Mouse (Mus musculus) hindbrain, postnatal 0 days (tissue): ENCODE data around the gene Hpd. TPM values are rescaled to one million over a fixed set of nuclear protein-coding genes. Genes with fewer than 3 reads are reported as not detected.

ENCODE experiments used
- ATAC-seq: fragments of 200-750 bp; cut with Nextera tagmentation; 2 replicates; pipeline ENCODE4 v1.8.0; 2017; ENCODE audit warnings: mild to moderate bottlenecking, moderate TSS enrichment, moderate library complexity
- DNase-seq: peaks from one replicate; pipeline ENCODE4 v3.0.0-alpha.2; 2015; ENCODE audit warnings: low spot score
- H3K27ac ChIP-seq: fragments of 300-500 bp; sonication (generic); 2 replicates; pipeline ENCODE4 v1.5.1; 2014; ENCODE audit warnings: mild to moderate bottlenecking
- H3K27me3 ChIP-seq: fragments of 300-500 bp; sonication (generic); 2 replicates; pipeline ENCODE4 v1.6.1; 2014; ENCODE audit warnings: low read length, mixed read lengths; ENCODE audit not compliant: insufficient read depth
- H3K36me3 ChIP-seq: fragments of 300-500 bp; sonication (generic); 2 replicates; pipeline ENCODE4 v1.6.1; 2014; ENCODE audit warnings: low read length, mixed read lengths; ENCODE audit not compliant: insufficient read depth
- H3K4me1 ChIP-seq: fragments of 300-500 bp; sonication (generic); 2 replicates; pipeline ENCODE4 v1.6.1; 2014; ENCODE audit warnings: antibody characterized with exemption, low read length, mixed read lengths; ENCODE audit not compliant: insufficient read depth
- H3K4me2 ChIP-seq: fragments of 300-500 bp; sonication (generic); 2 replicates; pipeline ENCODE4 v1.6.1; 2014; ENCODE audit warnings: low read depth, mild to moderate bottlenecking, low read length, moderate library complexity, mixed read lengths
- H3K4me3 ChIP-seq: fragments of 300-500 bp; sonication (generic); 2 replicates; pipeline ENCODE4 v1.5.1; 2014; ENCODE audit warnings: low read length
- H3K9ac ChIP-seq: fragments of 300-500 bp; sonication (generic); replicated peaks from 2 replicates; pipeline ENCODE4 v1.6.1; 2014; ENCODE audit warnings: mild to moderate bottlenecking, low read length, moderate library complexity, mixed read lengths
- H3K9me3 ChIP-seq: fragments of 300-500 bp; sonication (generic); 2 replicates; pipeline ENCODE4 v1.6.1; 2016; ENCODE audit warnings: low read length, mixed read lengths
- CTCF ChIP-seq: IDR thresholded peaks from 2 replicates; pipeline ENCODE4 v1.5.1; 2016; ENCODE audit warnings: antibody characterized with exemption, control low read depth, low read depth
- WGBS: fragments of 180-500 bp; shearing (Covaris S2); extraction: QIAGEN DNeasy Blood & Tissue Kit; methylation state at CpG from one replicate; pipeline ENCODE4 v1.1.7; 2014; 5-methylcytosine and 5-hydroxymethylcytosine counted together
- polyA plus RNA-seq: library from polyadenylated mRNA; unstranded; fragments of >200 nt; fragmentation: Nextera tagmentation; extraction: Ambion mirVana; gene quantifications from 2 replicates; pipeline ENCODE4 v1.2.1, GENCODE M21; 2015
- total RNA-seq: library from RNA; depleted of rRNA; stranded (reverse); fragments of >200 nt; gene quantifications from 2 replicates; pipeline ENCODE4 v1.2.3, GENCODE M21; 2014

The Hpd gene
- total and polyA plus RNA-seq, 2 experiments from 2014 or later, result not detected

GRCm38 (mm10) chr5:123143971-123144745 is 38.4 kb downstream of the Hpd start:
- ATAC-seq (no peak), DNase-seq (no peak)
- Histone ChIP-seq H3K27ac (peak overlapping the region; percentile 100), H3K4me1 (peaks cover 10% of the 10 kb centered on the region; the same call in 1 of the 2 replicates), H3K36me3 (peaks cover 26% of the 10 kb centered on the region; the same call in 1 of the 2 replicates), H3K9ac (peak overlapping the region; percentile 96), H3K4me2 (peak overlapping the region; percentile 99), H3K27me3 (no peaks in the 10 kb centered on the region), H3K4me3 (peak overlapping the region; percentile 78), H3K9me3 (no peaks in the 10 kb centered on the region)
- 3% methylated on average over 17 of the region's 17 CpGs for WGBS
- TF ChIP-seq CTCF, result no peak

- peak; percentile 72 for DNase-seq
- H3K9ac ChIP-seq, result peak overlapping the region; percentile 96
- TF ChIP-seq CTCF, result no peak
- WGBS, result 1% methylated on average over 24 of the region's 24 CpGs
- peaks cover 20% of the 10 kb centered on the region; the same call in 1 of the 2 replicates for H3K36me3 ChIP-seq
- no peak for ATAC-seq
- H3K4me1 ChIP-seq, result peaks cover 12% of the 10 kb centered on the region; the same call in 1 of the 2 replicates
- H3K4me2 ChIP-seq, result peak overlapping the region; percentile 99
- no peaks in the 10 kb centered on the region for H3K27me3 ChIP-seq
- H3K9me3 ChIP-seq, result no peaks in the 10 kb centered on the region
- H3K4me3 ChIP-seq, result peak overlapping the region; percentile 78
- H3K27ac ChIP-seq, result peak overlapping the region; percentile 100
These were observed 39.1 kb downstream of the Hpd start for GRCm38 (mm10) chr5:123143251-123143970.

GRCm38 (mm10) chr5:123142161-123143157 is 40.1 kb downstream of the Hpd start, which contains the start of gene Setd1b:
Gene Setd1b, plus strand, starts transcription at chr5:123142193.
- Histone ChIP-seq H3K4me1 (peaks cover 22% of the 10 kb centered on the region), H3K9ac (peak within 1 kb of the TSS; percentile 96), H3K9me3 (no peaks in the 10 kb centered on the region), H3K27me3 (no peaks in the 10 kb centered on the region), H3K36me3 (peaks cover 11% of the 10 kb centered on the region; the same call in 1 of the 2 replicates), H3K4me2 (peak within 1 kb of the TSS; percentile 99), H3K4me3 (peak within 1 kb of the TSS; percentile 78), H3K27ac (peak within 1 kb of the TSS; percentile 100)
- no peak for TF ChIP-seq CTCF
- ATAC-seq (peak; percentile 10; the same call in 1 of the 2 replicates), DNase-seq (peak; percentile 63)
- 3% methylated on average over 53 of the region's 103 CpGs for WGBS

- DNase-seq (peak; percentile 70), ATAC-seq (no peak)
- under 1% methylated on average over 36 of the region's 38 CpGs for WGBS
- H3K9ac ChIP-seq, result peak overlapping the region; percentile 96
- peak overlapping the region; percentile 99 for H3K4me2 ChIP-seq
- peaks cover 30% of the 10 kb centered on the region for H3K4me1 ChIP-seq
- TF ChIP-seq CTCF, result no peak
- peak overlapping the region; percentile 100 for H3K27ac ChIP-seq
- peaks cover 3% of the 10 kb centered on the region; the same call in 1 of the 2 replicates for H3K36me3 ChIP-seq
- no peaks in the 10 kb centered on the region for H3K27me3 ChIP-seq
- H3K4me3 ChIP-seq, result peak overlapping the region; percentile 78
- no peaks in the 10 kb centered on the region for H3K9me3 ChIP-seq
These were observed 40.9 kb downstream of the Hpd start for GRCm38 (mm10) chr5:123141555-123142160.

GRCm38 (mm10) chr5:123140694-123141554 is 41.6 kb downstream of the Hpd start:
- H3K4me2 ChIP-seq, result peak overlapping the region; percentile 99
- peak overlapping the region; percentile 96 for H3K9ac ChIP-seq
- peaks cover 36% of the 10 kb centered on the region for H3K4me1 ChIP-seq
- H3K4me3 ChIP-seq, result peak overlapping the region; percentile 78
- DNase-seq, result peak; percentile 96
- no peaks in the 10 kb centered on the region for H3K27me3 ChIP-seq
- no peaks in the 10 kb centered on the region for H3K36me3 ChIP-seq
- under 1% methylated on average over 31 of the region's 31 CpGs for WGBS
- no peaks in the 10 kb centered on the region for H3K9me3 ChIP-seq
- no peak for TF ChIP-seq CTCF
- H3K27ac ChIP-seq, result peak overlapping the region; percentile 100
- peak; percentile 77 for ATAC-seq
